Mouse (Mus musculus): ENCODE measurements around the gene Mipep. TPM values are rescaled to one million over a fixed set of nuclear protein-coding genes. Genes with fewer than 3 reads are reported as not detected.

The Mipep gene
- total RNA-seq, 2 experiments from 2014 or later: 31.1 to 33.9 TPM

DNA sequence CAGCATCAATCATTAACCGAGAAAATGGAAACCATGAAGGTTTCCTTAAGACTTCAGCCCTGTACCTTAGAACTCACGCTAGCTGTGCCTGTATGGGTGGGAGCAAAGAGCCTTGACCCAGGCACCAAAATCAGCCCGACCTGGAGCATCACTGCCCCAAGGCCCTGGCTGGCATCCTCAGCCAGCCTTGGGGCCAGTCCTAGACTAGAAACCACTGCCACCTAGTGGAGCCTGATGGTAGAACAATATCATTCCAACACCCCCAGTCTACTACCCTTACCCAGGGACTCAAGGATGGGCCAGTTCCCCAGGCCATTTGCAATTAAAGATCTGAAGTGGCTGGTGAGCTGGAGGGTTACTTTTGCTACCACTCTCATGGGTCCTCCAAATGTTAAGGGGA is 5.7 kb downstream of the Mipep start:
- peak in 1 of 2 experiments; percentile 77 for DNase-seq (ENCODE audit: low spot score in 2 of 2)
- TF ChIP-seq CTCF (conservative IDR thresholded peaks at IDR 0.05): peak; percentile 85
- H3K27ac ChIP-seq: no peak overlapping the region
- H3K4me3 ChIP-seq: no peak overlapping the region

DNA sequence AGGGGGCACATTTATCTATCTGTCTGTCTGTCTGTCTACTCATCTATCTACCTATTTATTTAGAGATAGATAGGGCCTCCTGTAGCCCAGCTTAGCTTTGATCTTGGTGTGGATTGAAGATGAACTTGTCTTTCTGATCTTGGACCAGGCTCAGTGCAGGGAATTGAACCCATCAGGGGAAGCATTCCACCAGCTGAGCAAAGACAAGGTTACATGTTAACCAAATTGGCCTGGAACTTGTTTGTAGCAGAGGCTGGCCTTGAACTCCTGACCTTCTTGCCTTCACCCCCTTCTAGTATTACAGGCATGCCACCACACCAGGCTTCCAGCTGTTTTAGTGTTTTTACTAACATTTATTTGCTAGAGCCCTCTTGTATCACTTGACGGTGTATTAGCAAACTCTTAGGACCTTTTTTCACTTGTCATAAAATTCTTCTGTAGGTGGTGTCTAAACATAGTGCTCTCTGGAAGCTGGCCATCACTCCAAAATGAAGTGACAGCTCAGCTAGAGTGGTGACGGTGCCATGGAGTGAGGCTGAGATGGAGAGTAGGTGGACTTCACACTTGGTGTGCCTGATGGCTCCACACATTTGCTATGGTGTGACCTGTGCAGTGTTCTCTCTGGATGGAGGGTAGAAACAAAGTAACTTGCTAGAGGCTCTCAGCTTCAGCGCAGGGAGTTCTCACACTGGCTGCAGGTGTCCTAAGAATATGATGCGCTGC is 12.4 kb downstream of the Mipep start:
- Histone ChIP-seq H3K27ac (no peak overlapping the region), H3K4me3 (no peak overlapping the region)
- no peak for TF ChIP-seq CTCF (conservative IDR thresholded peaks at IDR 0.05)
- DNase-seq (ENCODE audit: low spot score in 2 of 2): peak in 1 of 2 experiments; percentile 33

DNA sequence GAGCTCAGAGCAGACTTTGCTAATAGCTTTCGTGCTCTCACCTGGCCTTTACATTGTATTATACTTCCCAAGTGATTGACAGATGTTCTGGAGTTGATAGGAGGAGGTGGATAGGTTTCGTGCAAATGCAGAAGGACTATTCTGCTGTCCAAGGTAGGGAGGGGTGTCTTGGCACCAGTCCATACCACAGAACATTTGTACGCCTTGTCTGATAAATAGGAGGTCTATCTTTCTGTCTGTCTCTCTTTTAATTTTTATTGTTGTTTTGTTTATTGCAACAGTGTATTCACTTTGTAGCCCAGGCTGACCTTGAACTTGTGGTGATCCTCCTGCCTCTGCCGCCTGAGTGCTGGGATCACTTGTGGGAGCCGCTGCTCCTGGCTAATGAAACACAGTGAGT is 13.2 kb downstream of the Mipep start:
- no peak for TF ChIP-seq CTCF (conservative IDR thresholded peaks at IDR 0.05)
- no peak overlapping the region for H3K27ac ChIP-seq
- DNase-seq (ENCODE audit: low spot score in 2 of 2): no peak
- H3K4me3 ChIP-seq: no peak overlapping the region

DNA sequence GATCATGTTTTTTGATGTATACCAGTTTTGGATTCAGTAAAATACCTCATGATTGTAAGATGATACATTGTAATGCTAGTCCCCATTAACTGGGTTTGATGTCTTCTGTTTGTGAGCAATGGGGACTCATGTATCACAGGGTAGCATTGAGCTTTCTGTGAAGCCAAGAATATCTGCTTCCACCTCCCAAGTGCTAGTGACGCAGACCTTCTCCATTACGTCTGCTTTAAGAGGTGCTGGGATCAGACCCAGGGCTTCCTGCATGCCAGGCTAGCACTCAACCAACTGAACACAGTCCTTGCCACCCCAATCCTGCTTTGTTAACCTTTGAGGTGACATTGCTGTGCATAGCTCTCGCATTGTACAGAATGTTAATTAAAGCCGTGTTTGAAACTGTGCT is 14.3 kb downstream of the Mipep start:
- TF ChIP-seq CTCF (conservative IDR thresholded peaks at IDR 0.05): no peak
- Histone ChIP-seq H3K27ac (no peak overlapping the region), H3K4me3 (no peak overlapping the region)
- DNase-seq (ENCODE audit: low spot score in 2 of 2): no peak

DNA sequence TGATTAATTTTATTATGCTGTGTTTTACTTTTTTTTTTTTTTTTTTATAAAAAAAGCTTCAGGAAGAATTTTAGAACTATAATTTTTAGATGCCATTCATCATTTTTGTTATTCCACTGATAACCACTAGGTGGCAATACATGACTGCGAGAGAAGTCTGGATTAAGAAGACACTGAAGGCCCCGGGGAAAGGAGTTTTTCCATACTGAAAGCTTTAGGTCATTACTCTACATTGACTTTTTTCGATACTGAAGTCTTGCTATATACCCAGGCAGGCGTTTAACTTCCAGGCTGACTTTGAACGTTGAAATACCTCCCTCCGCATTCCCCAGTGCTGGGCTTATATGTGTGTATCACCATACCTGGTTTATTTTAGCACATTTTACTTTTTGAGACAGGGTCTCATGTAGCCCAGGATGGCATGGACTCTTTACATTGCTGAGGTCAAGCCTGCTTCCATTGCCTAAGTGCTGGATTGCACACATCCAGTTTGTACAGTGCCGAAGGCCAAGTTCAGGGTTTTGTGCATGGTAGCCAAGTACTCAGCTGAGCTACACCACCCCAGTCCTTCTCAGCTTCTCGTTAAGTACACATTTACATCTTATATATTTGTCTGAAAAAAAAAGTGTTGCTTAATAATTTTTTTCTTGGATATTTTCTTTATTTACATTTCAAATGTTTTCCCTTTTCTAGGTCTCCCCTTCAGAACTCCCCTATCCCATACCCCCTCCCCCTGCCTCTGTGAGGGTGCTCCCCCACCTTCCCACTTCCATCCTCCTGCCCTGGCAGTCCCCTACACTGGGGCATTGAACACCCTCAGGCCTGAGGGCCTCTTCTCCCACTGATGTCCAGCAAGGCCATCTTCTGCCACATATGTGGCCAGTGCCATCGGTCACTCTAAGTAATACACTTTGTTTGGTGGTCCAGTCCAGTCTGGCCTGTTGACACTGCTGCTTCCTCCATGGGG is 15.7 kb downstream of the Mipep start:
- no peak overlapping the region for H3K27ac ChIP-seq
- H3K4me3 ChIP-seq: no peak overlapping the region
- TF ChIP-seq CTCF (conservative IDR thresholded peaks at IDR 0.05): peak; percentile 89
- peak in 1 of 2 experiments; percentile 34 for DNase-seq (ENCODE audit: low spot score in 2 of 2)

DNA sequence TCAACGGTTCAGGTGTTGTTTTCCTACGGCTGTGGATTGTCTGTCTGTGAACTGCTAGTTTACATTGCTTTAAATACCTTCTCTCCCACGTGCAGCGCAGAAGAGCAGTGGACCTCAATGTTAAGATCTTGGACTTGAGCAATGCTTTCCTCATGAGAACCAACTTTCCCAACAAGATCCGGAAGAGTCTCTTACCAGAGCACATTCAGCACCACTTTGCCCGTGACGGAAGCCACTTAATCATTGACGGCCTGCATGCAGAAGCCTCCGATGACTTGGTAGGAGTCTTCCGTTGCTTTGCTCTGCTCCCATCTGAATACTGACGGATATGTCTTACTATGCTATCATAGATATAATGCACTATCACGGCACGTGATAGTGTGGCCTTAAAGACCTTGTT is 17.7 kb downstream of the Mipep start:
- TF ChIP-seq CTCF (conservative IDR thresholded peaks at IDR 0.05): no peak
- no peak overlapping the region for H3K27ac ChIP-seq
- no peak overlapping the region for H3K4me3 ChIP-seq
- DNase-seq (ENCODE audit: low spot score in 2 of 2): no peak

DNA sequence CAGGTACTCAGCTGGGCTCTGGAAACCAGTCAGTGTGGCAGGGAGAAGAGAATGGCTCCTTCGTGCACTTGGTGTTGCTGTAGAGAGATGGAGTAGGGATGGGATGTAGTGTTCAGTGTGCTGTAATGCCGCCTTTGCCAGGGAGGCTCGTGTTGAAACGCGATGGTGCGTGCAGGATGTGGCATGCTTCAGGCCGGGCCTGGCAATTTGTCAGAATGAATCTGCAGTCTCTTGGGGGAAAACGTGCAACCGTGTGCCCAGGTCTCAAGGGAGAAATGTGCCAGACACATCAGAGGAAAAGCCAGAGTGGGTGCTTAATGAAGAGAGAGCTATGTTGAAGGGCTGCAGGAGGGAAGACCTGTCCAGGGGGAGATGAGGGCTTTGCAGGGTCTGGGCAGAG is 20.6 kb downstream of the Mipep start:
- H3K4me3 ChIP-seq: no peak overlapping the region
- DNase-seq (ENCODE audit: low spot score in 2 of 2): no peak
- no peak overlapping the region for H3K27ac ChIP-seq
- no peak for TF ChIP-seq CTCF (conservative IDR thresholded peaks at IDR 0.05)

DNA sequence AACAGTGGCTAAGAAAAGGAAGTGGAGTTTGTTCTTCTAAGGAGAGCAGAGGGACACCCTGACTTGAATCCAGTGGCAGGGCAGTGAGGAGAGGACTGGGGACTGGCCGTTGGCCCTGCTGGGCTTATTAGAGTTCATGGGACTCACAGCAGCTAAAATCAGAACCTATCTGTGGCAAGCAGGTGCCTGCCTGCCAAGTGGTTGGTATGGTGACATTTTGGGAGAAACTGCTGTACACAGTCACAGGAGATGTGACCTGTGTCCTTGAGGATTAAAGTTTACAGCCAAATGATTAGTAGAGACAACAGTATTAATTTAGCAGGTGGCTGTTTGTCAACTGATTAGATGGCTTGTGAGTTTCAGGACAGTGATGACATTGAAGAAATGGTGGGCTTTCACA is 21.5 kb downstream of the Mipep start:
- no peak overlapping the region for H3K27ac ChIP-seq
- no peak for TF ChIP-seq CTCF (conservative IDR thresholded peaks at IDR 0.05)
- no peak for DNase-seq (ENCODE audit: low spot score in 2 of 2)
- H3K4me3 ChIP-seq: no peak overlapping the region

DNA sequence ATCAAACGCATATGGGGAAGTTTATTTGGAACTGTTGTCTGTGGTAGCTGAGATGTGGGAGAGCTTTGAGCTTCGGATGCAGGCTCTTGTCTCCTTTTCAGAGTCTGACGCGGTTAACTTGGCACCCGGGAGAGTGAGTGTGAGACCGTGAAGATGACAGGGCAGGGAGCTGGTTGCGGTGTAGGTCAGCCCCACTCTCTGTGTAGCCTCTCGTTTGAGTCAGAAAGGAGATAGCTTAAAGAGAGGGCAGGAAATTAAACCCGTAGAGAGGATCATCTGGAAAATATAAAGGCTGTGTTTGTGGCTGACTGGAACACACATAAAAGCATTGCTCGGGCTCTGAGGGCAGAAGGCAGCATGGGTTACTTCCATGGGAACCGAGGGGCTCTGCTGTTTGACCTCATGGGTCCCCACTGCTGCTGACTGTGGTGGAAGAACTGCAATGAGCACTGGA is 22.5 kb downstream of the Mipep start:
- TF ChIP-seq CTCF (conservative IDR thresholded peaks at IDR 0.05): no peak
- no peak overlapping the region for H3K4me3 ChIP-seq
- no peak for DNase-seq (ENCODE audit: low spot score in 2 of 2)
- H3K27ac ChIP-seq: no peak overlapping the region

DNA sequence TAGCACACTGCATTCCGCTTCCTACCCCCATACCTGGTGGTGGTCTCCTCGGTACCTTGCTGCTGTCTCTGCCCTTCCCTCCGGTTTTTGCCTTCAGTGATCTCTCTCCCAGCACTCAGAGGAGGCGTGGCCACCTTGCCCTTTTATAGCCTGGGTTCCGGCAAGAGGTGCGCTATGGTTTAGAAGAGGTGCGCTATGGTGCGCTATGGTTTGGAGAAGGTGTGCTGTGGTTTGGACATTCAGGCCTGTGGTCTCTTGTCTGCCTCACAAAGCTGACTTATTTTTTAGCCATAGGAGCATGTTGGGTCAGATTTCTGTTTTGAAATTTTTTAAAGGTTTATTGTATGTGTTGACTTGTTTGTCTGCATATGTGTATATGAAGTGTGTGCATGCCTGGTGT is 25.5 kb downstream of the Mipep start:
- no peak for DNase-seq (ENCODE audit: low spot score in 2 of 2)
- no peak overlapping the region for H3K27ac ChIP-seq
- TF ChIP-seq CTCF (conservative IDR thresholded peaks at IDR 0.05): no peak
- no peak overlapping the region for H3K4me3 ChIP-seq

DNA sequence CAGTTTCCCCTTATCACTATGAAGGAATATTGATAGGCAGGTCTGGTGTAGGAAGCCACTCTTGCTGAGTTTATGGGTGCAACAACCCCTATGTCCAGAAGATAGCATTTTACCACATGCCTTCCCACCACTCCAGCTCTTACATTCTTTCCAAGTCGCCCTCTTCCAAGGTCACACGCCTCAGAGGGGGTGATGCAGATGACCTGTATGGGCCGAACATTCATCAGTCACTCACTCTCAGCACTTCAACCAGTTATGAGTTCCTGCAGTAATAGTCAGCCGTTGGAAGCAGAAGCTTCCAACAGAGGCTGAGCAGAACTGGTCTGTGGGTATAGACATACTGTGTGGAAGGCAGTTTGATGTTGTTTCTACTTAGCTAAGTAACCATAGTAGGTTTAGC is 27.2 kb downstream of the Mipep start:
- H3K27ac ChIP-seq: no peak overlapping the region
- H3K4me3 ChIP-seq: no peak overlapping the region
- TF ChIP-seq CTCF (conservative IDR thresholded peaks at IDR 0.05): no peak
- no peak for DNase-seq (ENCODE audit: low spot score in 2 of 2)

DNA sequence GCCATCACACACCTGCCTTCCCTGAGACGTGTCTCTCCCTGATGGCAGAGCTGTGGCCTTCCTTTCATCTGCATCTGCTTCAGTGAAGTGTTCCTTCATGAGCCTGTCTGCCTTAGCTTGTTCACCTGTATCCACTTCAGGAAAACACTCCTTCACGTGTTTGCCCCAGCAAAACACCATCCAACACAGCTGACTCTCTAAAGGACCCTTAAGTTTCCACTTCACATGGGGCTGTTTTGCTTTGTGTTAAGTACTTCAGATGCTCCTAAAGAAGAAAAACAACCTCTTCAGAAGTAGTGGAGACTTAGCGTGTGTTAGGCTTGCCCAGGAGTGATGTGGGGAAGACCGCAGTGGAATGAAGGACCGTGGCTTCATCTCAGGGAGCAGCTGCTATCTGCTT is 30.7 kb downstream of the Mipep start:
- no peak for DNase-seq (ENCODE audit: low spot score in 2 of 2)
- Histone ChIP-seq H3K4me3 (no peak overlapping the region), H3K27ac (no peak overlapping the region)
- no peak for TF ChIP-seq CTCF (conservative IDR thresholded peaks at IDR 0.05)

DNA sequence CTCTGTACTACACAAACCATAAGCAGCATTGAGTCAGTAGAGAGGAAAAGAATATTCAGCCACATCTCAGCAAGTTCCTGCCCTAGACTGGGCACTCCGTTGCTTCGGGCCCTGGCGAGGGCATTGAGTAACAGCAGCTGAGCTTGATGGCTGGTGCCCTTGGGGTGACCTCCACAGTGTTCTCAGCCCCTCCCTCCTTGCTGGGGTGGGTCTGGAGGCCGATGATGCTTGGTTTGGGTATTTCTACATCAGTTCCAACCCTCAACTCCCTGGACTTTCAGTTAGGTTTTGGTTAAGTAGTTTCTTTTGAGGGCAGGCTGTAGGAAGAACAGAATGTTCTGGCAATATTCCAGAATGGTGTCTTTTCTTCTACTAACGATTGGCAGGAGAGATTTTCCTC is 33.7 kb downstream of the Mipep start:
- H3K27ac ChIP-seq: no peak overlapping the region
- no peak overlapping the region for H3K4me3 ChIP-seq
- DNase-seq (ENCODE audit: low spot score in 2 of 2): no peak
- TF ChIP-seq CTCF (conservative IDR thresholded peaks at IDR 0.05): no peak

Data from layer of hippocampus, adult 2 months (tissue).